Mouse (Mus musculus) lung, postnatal 0 days (tissue): ENCODE results near the gene Pde8b.

Experiments used
- CTCF ChIP-seq: IDR thresholded peaks from 2 replicates; pipeline ENCODE4 v1.5.1; 2016; ENCODE audit warnings: antibody characterized with exemption, mild to moderate bottlenecking
- EP300 ChIP-seq: IDR thresholded peaks from 2 replicates; pipeline ENCODE4 v1.6.1; 2016; ENCODE audit warnings: antibody characterized with exemption, mild to moderate bottlenecking, control low read depth

DNA sequence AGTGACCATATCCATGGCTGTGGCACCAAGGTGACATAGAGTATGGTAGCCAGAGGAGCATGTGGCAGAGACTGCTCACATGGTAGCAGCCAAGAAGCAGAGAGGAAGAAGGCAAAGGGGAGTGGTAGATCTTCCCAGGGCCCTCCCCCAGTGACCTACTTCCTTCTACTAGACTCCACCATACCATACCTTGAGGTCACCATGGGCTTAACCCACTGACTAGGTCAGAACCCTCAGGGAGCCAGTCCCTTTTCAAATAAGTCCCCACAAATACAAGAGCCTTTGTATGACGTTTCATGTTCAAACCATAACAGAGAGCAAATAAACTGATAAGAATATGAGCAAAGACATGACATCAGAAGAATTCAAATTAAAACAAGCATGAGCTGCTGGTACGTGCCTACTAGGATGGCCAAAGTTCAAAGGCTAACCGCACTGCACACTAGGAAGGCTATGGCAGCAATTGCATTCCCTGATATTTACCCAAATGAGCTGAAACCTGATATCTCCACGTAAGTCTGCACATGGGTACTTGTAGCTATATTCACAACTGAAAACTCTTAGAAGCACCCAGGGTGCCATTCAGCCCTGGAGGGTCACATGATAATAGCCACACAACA, 109.6 kb downstream of the Pde8b start:
- TF ChIP-seq CTCF (no peak), EP300 (no peak)
